In genomic region chr7:71411293-71412011, GRCm38 (mm10) we compare ENCODE assay signal across 8 mouse cellular contexts.
DNase-seq lines count a peak whose midpoint lies in the region; ATAC-seq and TF ChIP-seq lines count a peak whose summit lies in the region.

No protein-coding gene starts in this region.

- no peak for DNase-seq in ES-E14 (ENCODE audit: low read depth, low spot score)
- peak; percentile 74 for DNase-seq in embryo, embryonic 10 days (ENCODE audit: low spot score)
- DNase-seq in kidney, adult 9 months, result peak; percentile 48
- peak; percentile 31 for DNase-seq in skeletal muscle tissue, adult 2 months (ENCODE audit: low read depth, low spot score)
- no peak for DNase-seq in frontal cortex, postnatal 36 days (ENCODE audit: low spot score in 2 of 2)
- DNase-seq in right cerebral cortex, postnatal 14 days, result no peak

- in situ Hi-C loops in ES-E14 (cut with MboI; ENCODE audit: low sequenced_read_pairs in 2 of 2, unreplicated experiment in 2 of 2), result no loop called here

- no peak overlapping the region; the same call in 1 of the 2 replicates for H3K9ac ChIP-seq in ES-E14 (ENCODE audit: insufficient read depth, low read depth, low read length, poor library complexity, severe bottlenecking)
- peak overlapping the region; percentile 4 for H3K9ac ChIP-seq in heart, embryonic 11.5 days (ENCODE audit: low read depth, low read length)
- H3K9ac ChIP-seq in lung, embryonic 16.5 days (ENCODE audit: low read length), result peak overlapping the region; percentile 69

- WGBS in heart, embryonic 11.5 days (ENCODE audit: insufficient replicate concordance), result 3% methylated on average over 14 of the region's 14 CpGs
- 2% methylated on average over 14 of the region's 14 CpGs for WGBS in lung, embryonic 16.5 days

- peaks cover 0 to 2% of the 10 kb centered on the region in 2 experiments; a peak in 1 of 4 replicates for H3K4me1 ChIP-seq in ES-E14 (ENCODE audit: control insufficient read depth in 2 of 2, insufficient read depth in 2 of 2, low read length in 2 of 2, poor library complexity in 1 of 2)
- peaks cover 4% of the 10 kb centered on the region; the same call in 1 of the 2 replicates for H3K4me1 ChIP-seq in heart, embryonic 11.5 days (ENCODE audit: control insufficient read depth, insufficient read depth, low read length)
- H3K4me1 ChIP-seq in lung, embryonic 16.5 days (replicated peaks; ENCODE audit: control insufficient read depth, insufficient read depth, low read length), result peaks cover 17% of the 10 kb centered on the region

- H3K27ac ChIP-seq in ES-E14 (ENCODE audit: insufficient read depth, low read depth, low read length, poor library complexity, severe bottlenecking), result no peak overlapping the region
- peak overlapping the region; percentile 60 for H3K27ac ChIP-seq in heart, embryonic 11.5 days (ENCODE audit: low read depth, low read length)
- peak overlapping the region; percentile 95 for H3K27ac ChIP-seq in lung, embryonic 16.5 days (ENCODE audit: low read length)

- ATAC-seq in heart, embryonic 11.5 days (replicated peaks; ENCODE audit: insufficient number of reproducible peaks, low FRiP score, low TSS enrichment), result peak; percentile 75
- peak; percentile 94 for ATAC-seq in lung, embryonic 16.5 days (ENCODE audit: low read depth)

- H3K36me3 ChIP-seq in ES-E14 (ENCODE audit: control insufficient read depth, insufficient read depth, low read length, poor library complexity, severe bottlenecking), result no peaks in the 10 kb centered on the region
- no peaks in the 10 kb centered on the region for H3K36me3 ChIP-seq in heart, embryonic 11.5 days (ENCODE audit: control insufficient read depth, insufficient read depth, low read length)
- H3K36me3 ChIP-seq in lung, embryonic 16.5 days (ENCODE audit: control insufficient read depth, insufficient read depth, low read length), result no peaks in the 10 kb centered on the region

- H3K4me3 ChIP-seq in ES-E14 (ENCODE audit: insufficient read depth in 1 of 2, low read depth in 1 of 2, low read length in 2 of 2, poor library complexity in 1 of 2, severe bottlenecking in 1 of 2), result no peak overlapping the region
- peak overlapping the region; percentile 46 for H3K4me3 ChIP-seq in heart, embryonic 11.5 days (ENCODE audit: low read depth, low read length)
- H3K4me3 ChIP-seq in lung, embryonic 16.5 days (ENCODE audit: low read length), result peak overlapping the region; percentile 50

- H3K4me2 ChIP-seq in heart, embryonic 11.5 days, result peak overlapping the region; percentile 81
- H3K4me2 ChIP-seq in lung, embryonic 16.5 days (ENCODE audit: low read depth, low read length), result peak overlapping the region; percentile 77

- H3K9me3 ChIP-seq in ES-E14 (ENCODE audit: control insufficient read depth, insufficient read depth, low read depth, low read length), result no peaks in the 10 kb centered on the region
- H3K9me3 ChIP-seq in heart, embryonic 11.5 days (replicated peaks; ENCODE audit: control insufficient read depth, low read length), result no peaks in the 10 kb centered on the region
- no peaks in the 10 kb centered on the region for H3K9me3 ChIP-seq in lung, embryonic 16.5 days (ENCODE audit: control insufficient read depth, low read length)

- no peaks in the 10 kb centered on the region for H3K27me3 ChIP-seq in heart, embryonic 11.5 days (ENCODE audit: control insufficient read depth, insufficient read depth, low read length)
- H3K27me3 ChIP-seq in lung, embryonic 16.5 days (ENCODE audit: control insufficient read depth, insufficient read depth, low read depth, low read length), result no peaks in the 10 kb centered on the region

TF ChIP-seq in ES-E14, 5 proteins besides CTCF, POLR2A, EP300 and RAD21:
- no peak for TF ChIP-seq MAFK (IDR thresholded peaks at IDR 0.05; ENCODE audit: insufficient read depth, low read depth, low read length)
- 0 out of 2 replicates have a peak, but pooled peaks have one; percentile 24 for TF ChIP-seq ZNF384 (IDR thresholded peaks at IDR 0.05; ENCODE audit: low read depth, low read length)
- TF ChIP-seq CHD2 (IDR thresholded peaks at IDR 0.05; ENCODE audit: low read depth, low read length), result no peak
- no peak for TF ChIP-seq HCFC1 (IDR thresholded peaks at IDR 0.05; ENCODE audit: borderline replicate concordance, insufficient read depth, low read length)

Comparison
In these comparisons a context has a peak if more than half of its experiments do, and no peak if none do; other contexts are left out.
1. DNase-seq: peak in embryo, embryonic 10 days (single experiment), kidney, adult 9 months (single experiment) and skeletal muscle tissue, adult 2 months (single experiment); none in ES-E14 (single experiment), frontal cortex, postnatal 36 days (0 of 2) and right cerebral cortex, postnatal 14 days (single experiment).
2. H3K4me3 ChIP-seq: peak in heart, embryonic 11.5 days (single experiment) and lung, embryonic 16.5 days (single experiment); none in ES-E14 (0 of 2).